Comparison of ENCODE assay signal across 9 mouse cellular contexts in the genomic region with DNA sequence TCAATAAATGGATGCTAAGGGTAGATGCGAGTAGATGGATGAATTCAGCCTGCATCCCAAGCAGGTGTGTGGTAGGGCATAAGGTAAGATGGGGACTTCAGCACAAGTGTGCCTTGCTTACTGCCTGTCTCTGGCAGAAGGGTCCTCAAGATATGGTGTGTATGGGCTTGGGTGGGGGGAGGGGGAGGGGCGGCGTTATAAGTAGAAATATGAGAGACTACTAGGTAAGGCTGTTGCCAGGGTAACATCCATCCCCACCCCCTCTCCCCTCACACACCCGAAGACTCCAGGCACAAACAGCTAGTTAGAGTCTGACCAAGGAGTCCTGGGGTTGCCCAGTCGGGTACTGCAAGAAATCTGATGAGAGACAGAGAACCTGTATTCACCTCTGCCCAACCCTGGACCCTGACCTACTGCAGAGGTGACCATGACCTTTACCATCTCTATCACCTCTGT.
DNase-seq lines count a peak whose midpoint lies in the region; ATAC-seq and TF ChIP-seq lines count a peak whose summit lies in the region.
"Had no signal": no experiment of that assay in that cellular context is flagged by ENCODE, and none has a peak within 500 bp of the region (broad histone marks: within the 10 kb centered on the region; RNA-seq: fewer than 3 reads in every experiment).

No protein-coding gene starts in this region.

- no peaks in the 10 kb centered on the region for H3K36me3 ChIP-seq in lung, postnatal 0 days (ENCODE audit: insufficient read depth, low read length)
- H3K36me3 ChIP-seq in forebrain, postnatal 0 days (ENCODE audit: insufficient read depth), result no peaks in the 10 kb centered on the region
- H3K36me3 ChIP-seq in limb, embryonic 15.5 days, result no peaks in the 10 kb centered on the region

- no peak for TF ChIP-seq EP300 in lung, postnatal 0 days (IDR thresholded peaks at IDR 0.05)

- no peak for DNase-seq in lung, postnatal 0 days (ENCODE audit: low spot score)
- no peak for DNase-seq in lung, adult 2 months
- DNase-seq in forebrain, postnatal 0 days, result peak; percentile 38
- DNase-seq in frontal cortex, postnatal 25 days (ENCODE audit: low spot score in 2 of 2), result no peak
- DNase-seq in left cerebral cortex, postnatal 10 days (ENCODE audit: extremely low spot score in 1 of 2, low spot score in 2 of 2), result no peak
- DNase-seq: cerebellum, adult 18-20 months had no signal

- 15% methylated on average over 5 of the region's 5 CpGs for WGBS in lung, postnatal 0 days
- 30% methylated on average over 5 of the region's 5 CpGs for WGBS in lung, adult 2 months
- WGBS in forebrain, postnatal 0 days, result 38% methylated on average over 5 of the region's 5 CpGs
- 21% methylated on average over 5 of the region's 5 CpGs for whole genome bisulfite sequencing in limb, embryonic 15.5 days

- no peaks in the 10 kb centered on the region for H3K27me3 ChIP-seq in lung, postnatal 0 days (replicated peaks; ENCODE audit: insufficient read depth, low read length)
- H3K27me3 ChIP-seq in forebrain, postnatal 0 days (ENCODE audit: insufficient read depth, low read length), result no peaks in the 10 kb centered on the region
- H3K27me3 ChIP-seq in limb, embryonic 15.5 days, result no peaks in the 10 kb centered on the region

- no peak overlapping the region for H3K4me3 ChIP-seq in lung, postnatal 0 days (ENCODE audit: low read depth, low read length)
- no peak overlapping the region for H3K4me3 ChIP-seq in lung, adult 2 months (replicated peaks; ENCODE audit: extremely low read depth, low read depth, low read length)
- H3K4me3 ChIP-seq in forebrain, postnatal 0 days (ENCODE audit: low read depth, low read length), result peak overlapping the region; percentile 41
- H3K4me3 ChIP-seq in limb, embryonic 15.5 days, result peak overlapping the region; percentile 44

- H3K9ac ChIP-seq in lung, postnatal 0 days (replicated peaks; ENCODE audit: low read depth), result no peak overlapping the region
- peak overlapping the region; percentile 51 for H3K9ac ChIP-seq in forebrain, postnatal 0 days
- H3K9ac ChIP-seq in limb, embryonic 15.5 days, result 0 out of 2 replicates have a peak overlapping the region, but pooled peaks have one; percentile 32

- peak overlapping the region; percentile 42 for H3K4me2 ChIP-seq in lung, postnatal 0 days (replicated peaks; ENCODE audit: low read depth, low read length)
- peak overlapping the region; percentile 93 for H3K4me2 ChIP-seq in forebrain, postnatal 0 days (ENCODE audit: low read depth)
- H3K4me2 ChIP-seq in limb, embryonic 15.5 days, result peak overlapping the region; percentile 81

- H3K9me3 ChIP-seq in lung, postnatal 0 days (ENCODE audit: low read length), result no peaks in the 10 kb centered on the region
- H3K9me3 ChIP-seq in forebrain, postnatal 0 days (ENCODE audit: low read length), result no peaks in the 10 kb centered on the region
- H3K9me3 ChIP-seq in limb, embryonic 15.5 days, result no peaks in the 10 kb centered on the region

- no peak for ATAC-seq in lung, postnatal 0 days
- peak; percentile 80 for ATAC-seq in forebrain, postnatal 0 days
- peak; percentile 41 for ATAC-seq in limb, embryonic 15.5 days (ENCODE audit: insufficient number of reproducible peaks, low FRiP score, low TSS enrichment, low read depth)
- no peak for ATAC-seq in erythroid progenitor cell, adult 5-6 weeks (replicated peaks; ENCODE audit: low FRiP score, poor library complexity, severe bottlenecking)
- ATAC-seq: Patski had no signal

- H3K4me1 ChIP-seq in lung, postnatal 0 days (ENCODE audit: insufficient read depth, low read depth, low read length), result no peaks in the 10 kb centered on the region
- no peaks in the 10 kb centered on the region for H3K4me1 ChIP-seq in lung, adult 2 months (ENCODE audit: control insufficient read depth, insufficient read depth, low read length)
- H3K4me1 ChIP-seq in forebrain, postnatal 0 days (ENCODE audit: insufficient read depth), result peaks cover 9% of the 10 kb centered on the region; the same call in 1 of the 2 replicates
- H3K4me1 ChIP-seq in limb, embryonic 15.5 days, result peaks cover 13% of the 10 kb centered on the region

- H3K27ac ChIP-seq in lung, postnatal 0 days (ENCODE audit: low read length), result no peak overlapping the region
- no peak overlapping the region for H3K27ac ChIP-seq in forebrain, postnatal 0 days (ENCODE audit: low read depth, low read length)
- peak overlapping the region; percentile 76 for H3K27ac ChIP-seq in limb, embryonic 15.5 days

- TF ChIP-seq POLR2A in lung, adult 2 months (IDR thresholded peaks at IDR 0.05; ENCODE audit: borderline replicate concordance, extremely low read depth, low read depth, low read length), result no peak

- intact Hi-C loops in left cerebral cortex, postnatal 10 days (cut with DNase I), result no loop called here

- no peak for TF ChIP-seq CTCF in lung, postnatal 0 days (IDR thresholded peaks at IDR 0.05)
- TF ChIP-seq CTCF in lung, adult 2 months (IDR thresholded peaks at IDR 0.05; ENCODE audit: insufficient read depth, low read length), result no peak
- TF ChIP-seq CTCF in forebrain, postnatal 0 days (IDR thresholded peaks at IDR 0.05; ENCODE audit: low read depth), result no peak

Comparison
In these comparisons a context has a peak if more than half of its experiments do, and no peak if none do; other contexts are left out.
1. ATAC-seq: peak in forebrain, postnatal 0 days (single experiment) and limb, embryonic 15.5 days (single experiment); none in lung, postnatal 0 days (single experiment) and erythroid progenitor cell, adult 5-6 weeks (single experiment).
2. H3K4me2 ChIP-seq: peak in every context shown above with its lines; median percentile 93 in forebrain, postnatal 0 days; 81 in limb, embryonic 15.5 days; 42 in lung, postnatal 0 days.
3. H3K4me3 ChIP-seq: peak in forebrain, postnatal 0 days (single experiment) and limb, embryonic 15.5 days (single experiment); none in lung, postnatal 0 days (single experiment) and lung, adult 2 months (single experiment).